In genomic region chr13:74762741-74763140, GRCm38 (mm10) we compare ENCODE assay signal across 30 mouse cellular contexts. TPM values are rescaled to one million over a fixed set of nuclear protein-coding genes. Genes with fewer than 3 reads are reported as not detected.
DNase-seq lines count a peak whose midpoint lies in the region; ATAC-seq and TF ChIP-seq lines count a peak whose summit lies in the region.
"Had no signal": no experiment of that assay in that cellular context is flagged by ENCODE, and none has a peak within 500 bp of the region (broad histone marks: within the 10 kb centered on the region; RNA-seq: fewer than 3 reads in every experiment).

No protein-coding gene starts in this region.

- no peak for TF ChIP-seq CTCF in liver, adult 2 months (IDR thresholded peaks at IDR 0.05; ENCODE audit: low read depth, low read length)
- no peak for TF ChIP-seq CTCF in lung, embryonic 14.5 days (IDR thresholded peaks at IDR 0.05; ENCODE audit: low read depth)

- DNase-seq in liver, adult 2 months (ENCODE audit: extremely low read depth, low read depth, low spot score) = peak; percentile 78
- peak; percentile 47 for DNase-seq in lung, embryonic 14.5 days
- no peak for DNase-seq in lung, postnatal 25 days (ENCODE audit: low spot score)
- no peak for DNase-seq in lung, postnatal 4 days
- peak; percentile 36 for DNase-seq in adipocyte (ENCODE audit: low spot score)
- DNase-seq in left cerebral cortex, postnatal 14 days (ENCODE audit: low spot score in 2 of 2) = no peak
- DNase-seq: adrenal gland, adult 2 months; adrenal gland, postnatal 10 days; adrenal gland, postnatal 25 days; B cell, adult 2 months; cerebellum, adult 11-12 months; cerebellum, adult 2 months; cerebellum, adult 9-10 months; cerebellum, postnatal 10 days; cerebellum, postnatal 25 days; embryo, embryonic 11 days had no signal

- no peak overlapping the region for H3K4me2 ChIP-seq in liver, embryonic 12.5 days
- H3K4me2 ChIP-seq in lung, embryonic 14.5 days = no peak overlapping the region
- H3K4me2 ChIP-seq in lung, embryonic 16.5 days (ENCODE audit: low read depth, low read length) = no peak overlapping the region
- H3K4me2 ChIP-seq: embryonic facial prominence, embryonic 13.5 days; embryonic facial prominence, embryonic 15.5 days; forebrain, embryonic 12.5 days had no signal

- H3K36me3 ChIP-seq in liver, adult 2 months (ENCODE audit: control insufficient read depth, insufficient read depth, low read length) = peaks cover 2% of the 10 kb centered on the region; the same call in 1 of the 2 replicates
- H3K36me3 ChIP-seq in liver, embryonic 12.5 days = peaks cover 9% of the 10 kb centered on the region; the same call in 1 of the 2 replicates
- H3K36me3 ChIP-seq in lung, embryonic 14.5 days (ENCODE audit: insufficient read depth) = no peaks in the 10 kb centered on the region
- no peaks in the 10 kb centered on the region for H3K36me3 ChIP-seq in lung, embryonic 16.5 days (ENCODE audit: control insufficient read depth, insufficient read depth, low read length)
- H3K36me3 ChIP-seq: forebrain, embryonic 10.5 days; forebrain, embryonic 12.5 days had no signal

- H3K27me3 ChIP-seq in liver, adult 2 months (ENCODE audit: control insufficient read depth, insufficient read depth, low read length) = no peaks in the 10 kb centered on the region
- no peaks in the 10 kb centered on the region for H3K27me3 ChIP-seq in liver, embryonic 12.5 days (replicated peaks)
- H3K27me3 ChIP-seq in lung, embryonic 14.5 days (ENCODE audit: insufficient read depth, low read length) = no peaks in the 10 kb centered on the region
- H3K27me3 ChIP-seq in lung, embryonic 16.5 days (ENCODE audit: control insufficient read depth, insufficient read depth, low read depth, low read length) = no peaks in the 10 kb centered on the region
- H3K27me3 ChIP-seq: CH12.LX; embryonic facial prominence, embryonic 13.5 days; embryonic facial prominence, embryonic 15.5 days; forebrain, embryonic 12.5 days; Patski had no signal

- intact Hi-C loops in left cerebral cortex, postnatal 14 days (cut with DNase I) = no loop called here

- H3K27ac ChIP-seq in liver, adult 2 months (replicated peaks; ENCODE audit: insufficient read depth, low read depth, low read length) = no peak overlapping the region
- H3K27ac ChIP-seq in liver, embryonic 12.5 days = no peak overlapping the region
- no peak overlapping the region for H3K27ac ChIP-seq in lung, embryonic 14.5 days (ENCODE audit: low read depth)
- no peak overlapping the region for H3K27ac ChIP-seq in lung, embryonic 16.5 days (ENCODE audit: low read length)
- H3K27ac ChIP-seq: embryonic facial prominence, embryonic 13.5 days; embryonic facial prominence, embryonic 15.5 days; forebrain, embryonic 10.5 days; forebrain, embryonic 12.5 days had no signal

- peaks cover 3% of the 10 kb centered on the region; the same call in 1 of the 2 replicates for H3K79me2 ChIP-seq in liver, adult 2 months (ENCODE audit: control insufficient read depth, insufficient read depth, low read length)

- TF ChIP-seq POLR2A in liver, adult 2 months (IDR thresholded peaks at IDR 0.05; ENCODE audit: extremely low read depth, insufficient read depth, low read length) = no peak

- 40% methylated on average over 1 of the region's 1 CpGs for WGBS in liver, adult 2 months
- 71% methylated on average over 1 of the region's 1 CpGs for WGBS in liver, embryonic 12.5 days (ENCODE audit: insufficient replicate concordance)
- WGBS in lung, embryonic 14.5 days = 38% methylated on average over 1 of the region's 1 CpGs
- WGBS in lung, embryonic 16.5 days = 32% methylated on average over 1 of the region's 1 CpGs

- H3K9ac ChIP-seq in liver, adult 2 months (ENCODE audit: low read depth, low read length) = no peak overlapping the region
- no peak overlapping the region for H3K9ac ChIP-seq in liver, embryonic 12.5 days
- no peak overlapping the region for H3K9ac ChIP-seq in lung, embryonic 14.5 days
- H3K9ac ChIP-seq in lung, embryonic 16.5 days (ENCODE audit: low read length) = no peak overlapping the region
- H3K9ac ChIP-seq: embryonic facial prominence, embryonic 13.5 days; embryonic facial prominence, embryonic 15.5 days; forebrain, embryonic 12.5 days had no signal

- no peaks in the 10 kb centered on the region for H3K9me3 ChIP-seq in liver, embryonic 12.5 days (replicated peaks)
- H3K9me3 ChIP-seq in lung, embryonic 14.5 days (ENCODE audit: low read depth, low read length) = no peaks in the 10 kb centered on the region
- 0 out of 2 replicates have a peak, but pooled peaks cover 2% of the 10 kb centered on the region for H3K9me3 ChIP-seq in lung, embryonic 16.5 days (ENCODE audit: control insufficient read depth, low read length)
- H3K9me3 ChIP-seq: embryonic facial prominence, embryonic 13.5 days; embryonic facial prominence, embryonic 15.5 days; forebrain, embryonic 10.5 days; forebrain, embryonic 12.5 days; G1E had no signal

- no peak overlapping the region for H3K4me3 ChIP-seq in liver, adult 2 months (ENCODE audit: insufficient read depth, low read depth, low read length)
- no peak overlapping the region for H3K4me3 ChIP-seq in liver, embryonic 12.5 days
- no peak overlapping the region for H3K4me3 ChIP-seq in lung, embryonic 14.5 days (ENCODE audit: low read depth, low read length)
- no peak overlapping the region for H3K4me3 ChIP-seq in lung, embryonic 16.5 days (ENCODE audit: low read length)
- H3K4me3 ChIP-seq: embryonic facial prominence, embryonic 13.5 days; embryonic facial prominence, embryonic 15.5 days; erythroblast, embryonic 14.5 days; forebrain, embryonic 10.5 days; forebrain, embryonic 12.5 days had no signal

- no peak for ATAC-seq in liver, embryonic 12.5 days
- peak; percentile 60; the same call in 1 of the 2 replicates for ATAC-seq in lung, embryonic 14.5 days (ENCODE audit: insufficient read depth)
- peak; percentile 73 for ATAC-seq in lung, embryonic 16.5 days (ENCODE audit: low read depth)
- ATAC-seq: activated CD4-positive, CD25-positive, alpha-beta regulatory T cell, adult 4 months; CD4-positive, CD25-positive, alpha-beta regulatory T cell, adult 4 months; forebrain, embryonic 14.5 days; forebrain, embryonic 16.5 days; Patski had no signal

- no peaks in the 10 kb centered on the region; the same call in 1 of the 2 replicates for H3K4me1 ChIP-seq in liver, adult 2 months (ENCODE audit: control insufficient read depth, insufficient read depth, low read length)
- peaks cover 7% of the 10 kb centered on the region; the same call in 1 of the 2 replicates for H3K4me1 ChIP-seq in liver, embryonic 12.5 days
- H3K4me1 ChIP-seq in lung, embryonic 14.5 days (ENCODE audit: insufficient read depth) = no peaks in the 10 kb centered on the region
- no peaks in the 10 kb centered on the region for H3K4me1 ChIP-seq in lung, embryonic 16.5 days (replicated peaks; ENCODE audit: control insufficient read depth, insufficient read depth, low read length)
- H3K4me1 ChIP-seq: embryonic facial prominence, embryonic 13.5 days; embryonic facial prominence, embryonic 15.5 days; forebrain, embryonic 10.5 days; forebrain, embryonic 12.5 days had no signal

RNA-seq across cellular contexts. Expression of gene Cast, which starts 45.9 kb away (rescaled TPM):
- 27.7 and 42.3 TPM in 2 replicates for total RNA-seq in liver, adult 2 months (2014; rRNA removed)
- polyA plus RNA-seq in liver, adult 2 months (2012; rRNA removed) = 2.8 and 4.2 TPM in 2 replicates
- 38.6 and 39.3 TPM in 2 replicates for polyA plus RNA-seq in liver, embryonic 12.5 days (2016; fragmentation: Nextera tagmentation; extraction: Ambion mirVana)
- 28.0 and 35.4 TPM in 2 replicates for polyA plus RNA-seq in lung, embryonic 14.5 days (2014; fragmentation: Nextera tagmentation; extraction: Ambion mirVana)
- 47.1 and 47.8 TPM in 2 replicates for polyA plus RNA-seq in lung, embryonic 16.5 days (2015; fragmentation: Nextera tagmentation; extraction: Ambion mirVana)
- 1 to 10 TPM; 7.0 to 7.1 TPM for total RNA-seq in left cerebral cortex, postnatal 14 days (2021)

Comparison
In these comparisons a context has a peak if more than half of its experiments do, and no peak if none do; other contexts are left out.
1. DNase-seq: peak in liver, adult 2 months (single experiment), lung, embryonic 14.5 days (single experiment) and adipocyte (single experiment); none in lung, postnatal 25 days (single experiment), lung, postnatal 4 days (0 of 2) and left cerebral cortex, postnatal 14 days (0 of 2).